Mouse (Mus musculus): ENCODE results near the gene Sec14l2. TPM values are rescaled to one million over a fixed set of nuclear protein-coding genes. Genes with fewer than 3 reads are reported as not detected.
"Not testable (repeated sequence)": the region's sequence is repeated elsewhere in the genome, so short reads cannot be mapped to it uniquely, and the experiment has no call there.

The Sec14l2 gene
- polyA plus RNA-seq, 1 experiment from 2014 or later = 1.7 TPM

- 2% methylated on average over 41 of the region's 41 CpGs for WGBS
- Histone ChIP-seq H3K9ac (ENCODE audit: low read depth, low read length) (peak overlapping the region; percentile 70), H3K4me1 (ENCODE audit: control insufficient read depth, insufficient read depth, low read length) (peaks cover 13% of the 10 kb centered on the region), H3K27ac (ENCODE audit: low read length) (no peak overlapping the region), H3K9me3 (ENCODE audit: control insufficient read depth, low read length) (no peaks in the 10 kb centered on the region), H3K4me2 (ENCODE audit: low read depth, low read length) (peak overlapping the region; percentile 99), H3K27me3 (replicated peaks; ENCODE audit: control insufficient read depth, insufficient read depth, low read length) (peaks cover 5% of the 10 kb centered on the region; the same call in 1 of the 2 replicates), H3K4me3 (ENCODE audit: low read length) (peak overlapping the region; percentile 63), H3K36me3 (ENCODE audit: control insufficient read depth, insufficient read depth, low read length) (no peaks in the 10 kb centered on the region)
- ATAC-seq = peak; percentile 87
Measured at GRCm38 (mm10) chr11:4118081-4118921, 4.9 kb downstream of the Sec14l2 start.

- peak; percentile 13; the same call in 1 of the 2 replicates for ATAC-seq
- Histone ChIP-seq H3K4me2 (ENCODE audit: low read depth, low read length) (peak overlapping the region; percentile 99), H3K27ac (ENCODE audit: low read length) (no peak overlapping the region), H3K9me3 (ENCODE audit: control insufficient read depth, low read length) (no peaks in the 10 kb centered on the region), H3K4me3 (ENCODE audit: low read length) (peak overlapping the region; percentile 63), H3K4me1 (ENCODE audit: control insufficient read depth, insufficient read depth, low read length) (peaks cover 13% of the 10 kb centered on the region), H3K27me3 (replicated peaks; ENCODE audit: control insufficient read depth, insufficient read depth, low read length) (peaks cover 5% of the 10 kb centered on the region; the same call in 1 of the 2 replicates), H3K36me3 (ENCODE audit: control insufficient read depth, insufficient read depth, low read length) (no peaks in the 10 kb centered on the region), H3K9ac (ENCODE audit: low read depth, low read length) (peak overlapping the region; percentile 70; the same call in 1 of the 2 replicates)
- WGBS = 23% methylated on average over 3 of the region's 3 CpGs
Measured at GRCm38 (mm10) chr11:4117372-4118071, 5.7 kb downstream of the Sec14l2 start.

- no peak for ATAC-seq
- WGBS = 51% methylated on average over 11 of the region's 11 CpGs
- H3K27me3 ChIP-seq (replicated peaks; ENCODE audit: control insufficient read depth, insufficient read depth, low read length) = peaks cover 5% of the 10 kb centered on the region; the same call in 1 of the 2 replicates
Measured at GRCm38 (mm10) chr11:4116458-4117141, 6.6 kb downstream of the Sec14l2 start.

GRCm38 (mm10) chr11:4115407-4115806, 7.8 kb downstream of the Sec14l2 start:
- H3K27ac ChIP-seq (ENCODE audit: low read length) = no peak overlapping the region

More at GRCm38 (mm10) chr11:4116458-4117141, 6.6 kb downstream of the Sec14l2 start:
- H3K4me2 ChIP-seq (ENCODE audit: low read depth, low read length) = no peak overlapping the region
- H3K36me3 ChIP-seq (ENCODE audit: control insufficient read depth, insufficient read depth, low read length) = no peaks in the 10 kb centered on the region
- H3K9ac ChIP-seq (ENCODE audit: low read depth, low read length) = no peak overlapping the region
- H3K4me3 ChIP-seq (ENCODE audit: low read length) = no peak overlapping the region
- H3K9me3 ChIP-seq (ENCODE audit: control insufficient read depth, low read length) = no peaks in the 10 kb centered on the region
- H3K27ac ChIP-seq (ENCODE audit: low read length) = no peak overlapping the region
- H3K4me1 ChIP-seq (ENCODE audit: control insufficient read depth, insufficient read depth, low read length) = peaks cover 13% of the 10 kb centered on the region

GRCm38 (mm10) chr11:4114541-4114940, 8.7 kb downstream of the Sec14l2 start:
- not testable (repeated sequence) for H3K4me3 ChIP-seq (ENCODE audit: low read length); H3K27ac ChIP-seq (ENCODE audit: low read length); H3K27me3 ChIP-seq (replicated peaks; ENCODE audit: control insufficient read depth, insufficient read depth, low read length); H3K9me3 ChIP-seq (ENCODE audit: control insufficient read depth, low read length); H3K36me3 ChIP-seq (ENCODE audit: control insufficient read depth, insufficient read depth, low read length); H3K9ac ChIP-seq (ENCODE audit: low read depth, low read length); ATAC-seq; H3K4me2 ChIP-seq (ENCODE audit: low read depth, low read length)
- peaks cover 13% of the 10 kb centered on the region for H3K4me1 ChIP-seq (ENCODE audit: control insufficient read depth, insufficient read depth, low read length)
- WGBS = 82% methylated on average over 6 of the region's 6 CpGs

More at GRCm38 (mm10) chr11:4115407-4115806, 7.8 kb downstream of the Sec14l2 start:
- Histone ChIP-seq H3K4me3 (ENCODE audit: low read length) (no peak overlapping the region), H3K4me2 (ENCODE audit: low read depth, low read length) (no peak overlapping the region), H3K27me3 (replicated peaks; ENCODE audit: control insufficient read depth, insufficient read depth, low read length) (peaks cover 5% of the 10 kb centered on the region; the same call in 1 of the 2 replicates), H3K9me3 (ENCODE audit: control insufficient read depth, low read length) (no peaks in the 10 kb centered on the region), H3K9ac (ENCODE audit: low read depth, low read length) (no peak overlapping the region), H3K4me1 (ENCODE audit: control insufficient read depth, insufficient read depth, low read length) (peaks cover 13% of the 10 kb centered on the region), H3K36me3 (ENCODE audit: control insufficient read depth, insufficient read depth, low read length) (no peaks in the 10 kb centered on the region)
- ATAC-seq = no peak
- 79% methylated on average over 4 of the region's 4 CpGs for WGBS

- H3K9me3 ChIP-seq (ENCODE audit: control insufficient read depth, low read length) = no peaks in the 10 kb centered on the region
- no peaks in the 10 kb centered on the region; the same call in 1 of the 2 replicates for H3K27me3 ChIP-seq (replicated peaks; ENCODE audit: control insufficient read depth, insufficient read depth, low read length)
- no peak for ATAC-seq
- WGBS = 74% methylated on average over 6 of the region's 6 CpGs
- no peak overlapping the region for H3K27ac ChIP-seq (ENCODE audit: low read length)
- no peak overlapping the region for H3K9ac ChIP-seq (ENCODE audit: low read depth, low read length)
- H3K4me2 ChIP-seq (ENCODE audit: low read depth, low read length) = no peak overlapping the region
- H3K4me3 ChIP-seq (ENCODE audit: low read length) = no peak overlapping the region
- H3K4me1 ChIP-seq (ENCODE audit: control insufficient read depth, insufficient read depth, low read length) = peaks cover 12% of the 10 kb centered on the region
- no peaks in the 10 kb centered on the region for H3K36me3 ChIP-seq (ENCODE audit: control insufficient read depth, insufficient read depth, low read length)
Measured at GRCm38 (mm10) chr11:4113970-4114369, 9.2 kb downstream of the Sec14l2 start.

GRCm38 (mm10) chr11:4113496-4113895, 9.7 kb downstream of the Sec14l2 start:
- no peak for ATAC-seq
- Histone ChIP-seq H3K4me2 (ENCODE audit: low read depth, low read length) (no peak overlapping the region), H3K4me1 (ENCODE audit: control insufficient read depth, insufficient read depth, low read length) (peaks cover 9% of the 10 kb centered on the region), H3K27me3 (replicated peaks; ENCODE audit: control insufficient read depth, insufficient read depth, low read length) (no peaks in the 10 kb centered on the region), H3K27ac (ENCODE audit: low read length) (no peak overlapping the region), H3K9me3 (ENCODE audit: control insufficient read depth, low read length) (no peaks in the 10 kb centered on the region), H3K36me3 (ENCODE audit: control insufficient read depth, insufficient read depth, low read length) (no peaks in the 10 kb centered on the region), H3K4me3 (ENCODE audit: low read length) (no peak overlapping the region), H3K9ac (ENCODE audit: low read depth, low read length) (no peak overlapping the region)
- 84% methylated on average over 4 of the region's 4 CpGs for WGBS

GRCm38 (mm10) chr11:4112861-4113260, 10.4 kb downstream of the Sec14l2 start:
- Histone ChIP-seq H3K4me1 (ENCODE audit: control insufficient read depth, insufficient read depth, low read length) (peaks cover 3% of the 10 kb centered on the region), H3K9ac (ENCODE audit: low read depth, low read length) (no peak overlapping the region), H3K4me2 (ENCODE audit: low read depth, low read length) (no peak overlapping the region), H3K27ac (ENCODE audit: low read length) (no peak overlapping the region), H3K36me3 (ENCODE audit: control insufficient read depth, insufficient read depth, low read length) (no peaks in the 10 kb centered on the region), H3K9me3 (ENCODE audit: control insufficient read depth, low read length) (no peaks in the 10 kb centered on the region), H3K4me3 (ENCODE audit: low read length) (no peak overlapping the region), H3K27me3 (replicated peaks; ENCODE audit: control insufficient read depth, insufficient read depth, low read length) (no peaks in the 10 kb centered on the region)
- 72% methylated on average over 6 of the region's 6 CpGs for WGBS
- no peak for ATAC-seq

GRCm38 (mm10) chr11:4112033-4112432, 11.2 kb downstream of the Sec14l2 start:
- Histone ChIP-seq H3K4me2 (ENCODE audit: low read depth, low read length) (no peak overlapping the region), H3K27ac (ENCODE audit: low read length) (no peak overlapping the region), H3K4me3 (ENCODE audit: low read length) (no peak overlapping the region), H3K27me3 (replicated peaks; ENCODE audit: control insufficient read depth, insufficient read depth, low read length) (no peaks in the 10 kb centered on the region), H3K9me3 (ENCODE audit: control insufficient read depth, low read length) (no peaks in the 10 kb centered on the region), H3K36me3 (ENCODE audit: control insufficient read depth, insufficient read depth, low read length) (no peaks in the 10 kb centered on the region), H3K9ac (ENCODE audit: low read depth, low read length) (no peak overlapping the region), H3K4me1 (ENCODE audit: control insufficient read depth, insufficient read depth, low read length) (no peaks in the 10 kb centered on the region)
- WGBS = 84% methylated on average over 4 of the region's 4 CpGs
- ATAC-seq = no peak
